Mouse (Mus musculus) ovary, postnatal 10 days (tissue): ENCODE measurements around the gene Magt1.
"Not testable (repeated sequence)": the region's sequence is repeated elsewhere in the genome, so short reads cannot be mapped to it uniquely, and the experiment has no call there.

Experiments
- DNase-seq: peaks from one replicate; pipeline ENCODE4 v3.0.0; 2022; ENCODE audit warnings: low spot score

Magt1 gene

DNA sequence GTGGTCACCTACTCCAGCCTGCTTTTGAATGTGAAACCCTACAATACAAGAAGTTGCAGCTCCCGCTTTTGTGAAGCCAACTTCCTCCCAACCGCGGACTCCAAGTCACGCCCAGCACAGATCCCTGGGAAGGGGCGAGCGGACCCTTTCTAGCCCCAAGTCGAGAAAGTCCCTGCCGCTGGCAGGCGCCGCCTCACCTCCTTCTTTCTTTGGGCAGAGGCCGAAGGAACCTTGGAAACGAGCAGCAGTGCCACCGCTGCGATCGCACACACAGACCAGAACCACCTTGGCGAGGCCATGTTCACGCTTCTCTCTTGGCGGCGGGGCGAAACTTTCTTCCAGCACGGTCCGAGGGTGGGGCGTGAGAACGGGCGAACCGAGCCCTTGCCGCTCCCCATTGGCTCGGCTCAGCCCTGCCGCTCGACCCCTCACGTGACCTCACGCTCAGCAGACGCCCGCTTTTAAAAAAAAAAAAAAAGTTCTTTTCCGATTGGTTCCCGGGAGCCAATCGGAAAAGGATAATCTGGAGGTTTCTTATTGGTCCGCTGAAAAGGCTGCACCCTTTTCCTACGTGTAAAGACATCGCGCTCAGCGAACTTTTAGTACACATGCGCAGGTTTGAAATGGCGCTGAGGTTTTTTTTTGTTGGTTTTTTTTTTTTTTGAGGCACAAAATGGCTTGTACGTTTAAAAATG lies at the start of gene Magt1:
TSS of gene Magt1 (minus strand) at position 442 of the 695 bp plus-strand sequence.
- DNase-seq: peak; percentile 29

DNA sequence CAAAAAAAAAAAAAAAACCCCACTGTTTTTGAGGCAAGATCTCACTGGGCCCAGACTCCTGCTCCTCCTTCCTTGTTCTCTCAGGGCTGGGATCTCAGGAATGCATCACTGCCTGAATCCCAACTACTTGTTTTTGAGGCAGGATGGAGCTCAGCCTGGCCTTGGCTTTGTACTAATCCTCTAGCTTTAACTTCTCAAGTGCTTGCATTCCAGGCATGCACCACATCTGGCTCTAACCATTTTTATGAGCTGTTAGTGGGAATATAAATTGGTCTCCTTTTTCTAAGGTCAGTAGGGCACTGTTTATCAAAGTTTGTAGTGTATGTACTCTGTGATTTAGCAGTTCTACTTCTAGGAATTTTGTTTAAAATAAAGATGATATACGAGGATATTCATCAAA lies 36.5 kb upstream of the Magt1 start:
- no peak for DNase-seq

DNA sequence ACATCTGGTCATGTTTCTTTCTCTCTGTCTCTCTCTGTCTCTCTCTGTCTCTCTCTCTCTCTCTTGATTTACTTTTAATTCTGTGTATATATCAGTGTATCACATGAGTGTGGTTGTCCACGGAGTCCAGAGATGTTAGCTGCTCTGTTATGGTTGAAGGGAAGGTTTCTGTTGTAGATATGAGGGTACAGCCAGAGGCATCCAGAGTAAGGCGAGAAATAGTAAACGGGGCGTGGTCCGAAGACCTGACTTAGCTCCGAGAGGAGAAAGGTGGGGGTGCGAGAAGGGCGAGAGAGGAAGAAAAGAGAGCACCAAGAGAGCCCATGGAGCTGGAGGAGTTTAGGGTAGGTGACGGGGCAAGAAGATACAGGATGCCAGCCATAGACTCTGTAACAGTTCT lies 34.2 kb upstream of the Magt1 start:
- DNase-seq: no peak

DNA sequence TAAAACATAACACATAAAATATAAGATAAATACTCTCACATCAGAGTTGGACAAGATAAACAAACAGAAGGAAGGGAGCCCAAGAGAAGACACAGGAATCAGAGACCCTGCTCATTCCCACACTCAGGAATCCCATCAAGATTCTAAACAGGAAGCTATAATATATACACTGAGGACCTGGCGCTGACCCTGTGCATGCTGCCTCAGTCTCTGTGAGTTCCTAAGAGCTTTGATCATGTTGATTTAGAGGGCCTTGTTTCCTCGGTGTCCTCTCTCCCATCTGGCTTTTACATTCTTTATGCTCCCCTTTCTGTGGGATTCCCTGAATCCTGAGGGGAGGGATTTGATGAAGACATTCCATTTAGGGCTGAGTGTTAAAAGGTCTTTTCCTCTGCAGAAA lies 33.7 kb upstream of the Magt1 start:
- no peak for DNase-seq

DNA sequence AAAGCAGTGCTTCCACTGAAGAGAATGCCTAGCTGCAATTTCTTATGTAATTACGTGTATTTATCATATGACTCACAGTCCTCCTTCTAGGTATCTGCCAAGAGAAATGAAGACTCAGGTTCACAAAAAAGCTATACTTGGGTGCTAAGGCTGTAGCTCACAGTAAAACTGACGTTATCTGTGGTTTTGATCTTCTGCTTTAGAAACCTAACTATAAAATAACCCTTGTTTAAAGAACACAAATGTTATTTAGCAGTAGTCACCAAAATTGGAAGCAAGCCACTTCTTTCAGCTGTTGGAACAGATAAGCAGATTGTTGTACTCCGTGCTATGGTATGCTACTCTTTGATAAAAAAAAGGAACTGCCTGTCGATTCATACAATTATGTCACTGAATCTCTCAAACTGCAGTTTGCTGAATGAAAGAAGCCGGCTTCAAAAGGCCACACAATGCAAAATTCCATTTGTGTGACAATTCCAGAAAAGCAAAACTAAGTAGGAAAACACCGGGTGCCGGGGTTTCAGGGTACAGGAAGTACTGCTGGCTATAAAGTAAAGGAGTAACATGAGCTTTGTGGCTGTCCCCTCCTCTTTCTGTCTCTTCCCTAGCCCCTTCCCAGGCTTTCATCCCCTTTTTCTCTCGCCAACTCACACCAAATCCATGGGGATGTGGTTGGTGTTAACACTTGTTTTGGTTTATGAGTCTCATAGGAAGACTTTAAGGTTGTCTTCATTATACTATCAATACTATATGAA lies 32.3 kb upstream of the Magt1 start:
- no peak for DNase-seq

DNA sequence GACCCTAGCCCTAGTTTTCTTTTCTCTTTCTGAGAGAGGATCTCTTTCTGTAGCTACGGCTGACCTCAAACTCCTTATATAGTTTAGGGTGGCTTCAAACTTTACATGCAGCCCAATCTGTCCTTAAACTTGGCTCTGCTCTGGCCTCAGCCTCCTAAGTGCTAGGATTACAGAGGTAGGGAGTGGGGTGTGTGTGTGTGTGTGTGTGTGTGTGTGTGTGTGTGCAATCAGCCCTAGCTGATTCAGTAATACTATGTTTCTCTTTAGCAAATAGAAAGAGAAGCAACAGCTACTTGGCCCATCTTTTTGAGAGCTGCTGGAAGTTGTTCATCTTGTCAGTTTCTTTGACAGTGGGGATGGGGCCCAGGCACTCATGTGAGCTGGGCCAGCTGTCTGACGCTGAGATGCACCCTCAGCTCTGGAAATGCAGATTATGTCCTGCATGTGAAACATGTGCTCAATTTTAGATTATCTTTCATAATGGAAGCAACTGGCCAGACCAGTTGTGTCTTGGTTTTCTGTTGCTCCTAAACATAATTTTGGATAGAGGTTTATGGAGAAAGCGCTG lies 25.6 kb upstream of the Magt1 start:
- no peak for DNase-seq

DNA sequence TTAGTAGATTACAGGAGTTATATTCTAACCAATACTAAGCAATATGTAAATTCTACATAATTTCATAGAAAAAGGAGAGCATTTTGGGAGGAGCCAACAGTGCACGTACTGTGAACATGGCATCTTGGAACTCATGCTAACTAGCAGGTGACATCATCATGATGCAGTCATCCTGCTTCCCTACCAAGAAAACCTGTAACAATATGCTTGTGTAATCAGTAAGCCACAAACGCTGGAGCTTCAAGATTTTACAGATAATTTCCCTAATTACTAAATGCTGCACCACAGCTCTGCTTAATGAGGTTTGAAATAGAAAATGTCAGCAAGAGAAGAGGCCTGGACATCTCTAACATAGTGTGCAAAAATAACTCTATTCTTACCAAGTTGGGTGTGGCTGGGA lies 24.0 kb upstream of the Magt1 start:
- DNase-seq: no peak

DNA sequence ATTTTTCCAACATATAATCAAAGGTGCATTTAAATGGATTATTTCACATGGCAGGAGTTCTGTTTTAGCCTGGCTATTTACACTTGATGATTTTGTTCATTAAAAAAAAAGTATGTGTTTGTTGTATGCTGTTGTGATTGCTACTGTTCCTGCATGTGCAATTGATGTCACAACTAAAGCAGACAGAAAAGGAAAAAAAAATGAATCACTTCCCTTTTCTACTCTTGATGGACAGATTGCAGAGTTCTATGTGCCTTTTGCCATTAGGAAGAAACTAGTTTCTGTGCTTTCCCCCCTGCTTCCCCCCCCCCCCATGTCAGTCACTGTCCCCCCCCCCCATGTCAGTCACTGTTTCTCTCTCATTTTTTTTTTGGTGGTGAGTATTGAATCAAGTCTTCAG lies 19.4 kb upstream of the Magt1 start:
- no peak for DNase-seq

DNA sequence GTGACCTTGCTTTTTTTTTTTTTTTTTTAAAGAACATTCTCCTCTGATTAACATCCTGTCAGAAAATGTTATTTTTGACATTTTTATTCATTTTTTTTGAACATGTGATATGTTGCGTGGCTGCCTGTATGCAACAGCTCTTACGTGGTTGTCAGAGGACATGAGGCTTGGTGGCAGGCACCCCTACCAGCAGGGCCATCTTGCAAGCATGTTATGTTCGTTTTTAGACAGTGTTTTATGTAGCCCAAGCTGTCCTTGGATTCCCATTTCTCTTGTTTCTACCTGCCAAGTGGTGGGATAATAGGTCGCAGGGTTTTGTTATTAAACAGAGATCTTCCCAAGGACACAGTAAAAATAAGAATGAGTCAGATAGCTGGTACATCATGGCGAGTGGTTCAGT lies 18.5 kb upstream of the Magt1 start:
- DNase-seq: no peak

DNA sequence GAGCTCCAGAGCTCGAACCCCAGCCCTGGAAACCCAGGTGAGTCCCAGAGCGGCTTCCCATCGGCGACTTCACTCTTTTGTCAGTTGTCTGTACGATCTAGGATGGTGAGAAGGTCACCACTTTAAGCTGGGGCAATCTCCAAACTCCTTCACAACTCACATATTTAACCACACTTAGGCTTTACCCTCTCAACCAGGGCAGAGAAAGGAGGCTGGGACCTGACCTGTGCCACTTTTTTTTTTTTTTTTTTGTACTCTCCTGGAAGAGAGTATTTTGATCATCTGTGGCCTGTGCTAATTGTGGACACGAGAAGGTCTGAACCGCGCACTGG lies 15.6 kb upstream of the Magt1 start:
- DNase-seq: no peak

DNA sequence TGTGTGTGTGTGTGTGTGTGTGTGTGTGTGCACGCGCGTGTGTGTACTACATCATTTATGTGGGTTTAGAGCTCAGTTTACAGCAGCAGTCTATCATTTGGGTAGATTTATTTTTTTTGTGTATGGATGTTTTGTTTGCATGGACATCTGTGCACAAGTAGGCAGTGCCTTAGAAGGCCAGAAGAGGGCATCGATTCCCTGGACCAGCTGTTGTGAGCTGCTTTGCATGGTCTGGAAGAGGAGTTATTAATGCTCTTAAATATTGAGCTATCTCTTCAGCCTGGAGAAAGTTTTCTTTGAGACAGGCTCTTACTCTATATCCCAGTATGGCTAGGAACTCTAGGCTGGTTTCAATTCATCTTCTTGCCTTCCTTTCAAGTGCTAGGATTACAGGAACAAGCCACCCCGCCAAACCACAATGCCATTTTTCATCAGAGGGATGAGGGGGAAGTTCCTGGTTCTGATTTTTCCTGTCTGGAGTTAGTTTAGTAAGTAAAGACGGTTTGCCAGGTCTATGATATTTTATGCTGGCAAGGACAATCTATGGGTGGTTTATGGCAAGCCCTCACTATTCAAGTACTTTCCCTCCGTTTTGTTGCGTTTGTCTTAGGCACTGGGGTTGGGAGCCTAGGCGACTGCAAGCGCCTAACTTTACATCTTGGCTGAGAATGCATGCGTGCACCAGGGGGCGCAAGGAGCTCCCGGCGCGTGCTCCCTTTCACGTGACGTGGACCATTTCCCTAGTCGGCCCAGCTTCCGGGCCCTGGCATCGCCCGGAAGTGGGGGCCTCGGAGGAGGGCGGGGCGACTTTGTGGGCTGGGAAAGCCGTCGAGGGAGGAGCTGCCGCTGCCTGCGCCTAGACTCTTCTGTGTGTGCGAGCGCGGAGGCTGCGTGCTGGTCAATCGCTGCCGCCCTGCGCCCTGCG lies 15.0 kb upstream of the Magt1 start, which contains the start of gene Atp7a:
TSS of gene Atp7a (plus strand) at position 859 of the 925 bp plus-strand sequence.
- peak; percentile 54 for DNase-seq

DNA sequence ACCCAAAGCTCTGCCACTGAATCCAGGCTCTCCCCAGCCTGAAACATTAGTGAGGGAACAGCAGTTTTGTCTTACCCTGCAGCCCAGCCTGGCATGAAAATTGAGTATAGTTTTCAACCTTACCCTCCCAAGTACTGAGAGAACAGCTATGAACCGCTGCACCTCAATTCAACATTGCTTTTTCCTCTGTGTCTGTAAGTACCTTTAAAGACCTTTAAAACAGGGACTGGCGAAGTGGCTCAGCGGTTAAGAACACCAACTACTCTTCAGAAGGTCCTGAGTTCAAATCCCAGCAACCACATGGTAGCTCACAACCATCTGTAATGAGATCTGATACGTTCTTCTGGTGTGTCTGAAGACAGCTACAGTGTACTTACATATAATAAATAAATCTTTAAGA lies 5.8 kb upstream of the Magt1 start:
- DNase-seq: no peak

DNA sequence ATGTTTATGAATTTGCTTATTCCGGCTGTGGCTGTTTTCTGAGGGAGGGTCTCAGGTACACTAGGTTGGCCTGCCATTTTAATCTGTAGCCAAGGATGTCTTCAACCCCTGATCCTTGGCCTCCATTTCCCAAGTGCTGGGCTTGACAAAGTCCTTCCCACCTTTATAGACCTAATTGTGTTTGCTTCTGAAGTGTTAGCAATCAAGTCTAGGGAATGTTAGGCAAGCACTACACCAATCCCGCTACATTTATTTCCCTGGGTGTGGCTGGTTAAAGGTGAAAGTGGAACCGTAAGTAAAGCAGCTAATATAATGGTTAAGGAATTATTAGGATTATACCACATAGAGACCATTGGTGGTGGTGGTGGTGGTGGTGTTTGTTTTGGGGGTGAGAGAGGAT lies 5.4 kb upstream of the Magt1 start:
- no peak for DNase-seq

DNA sequence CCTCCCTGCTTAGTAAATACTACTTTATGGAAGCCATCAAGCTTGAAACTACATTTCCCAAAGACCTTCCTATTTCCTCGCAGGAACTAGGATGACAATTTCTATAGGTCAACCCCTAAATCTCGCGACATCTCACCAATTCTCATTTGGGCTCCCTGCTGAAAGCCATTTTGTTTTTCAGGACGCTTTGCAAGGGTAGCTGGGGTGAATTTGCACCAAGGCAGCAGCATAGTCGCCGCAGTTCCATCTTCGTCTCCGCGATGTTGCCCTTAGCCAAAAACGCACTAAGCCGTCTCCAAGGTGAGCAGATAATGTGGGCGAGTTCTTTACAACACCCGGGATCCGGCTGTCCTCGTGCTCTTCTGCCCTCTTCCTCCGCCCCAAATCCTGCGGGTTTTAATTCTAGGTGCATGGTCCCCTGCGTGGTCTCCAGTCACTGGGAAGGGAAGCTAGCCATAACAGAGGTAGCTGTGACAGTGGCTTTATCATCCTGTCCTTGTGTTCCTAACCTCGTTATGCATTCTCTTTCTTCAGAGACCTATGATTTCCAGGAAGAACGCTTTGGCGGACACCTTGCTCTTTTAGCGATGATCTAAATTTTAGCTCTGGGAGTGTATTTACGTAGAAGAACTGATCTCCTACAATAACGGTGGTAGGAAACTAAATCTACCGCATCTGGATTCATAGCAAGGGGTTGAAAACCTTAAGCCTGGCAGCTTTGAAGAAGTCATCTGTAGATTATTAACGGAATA lies 4.0 kb upstream of the Magt1 start, which contains the start of gene Cox7b:
TSS of gene Cox7b (plus strand) at position 130 of the 752 bp plus-strand sequence.
- DNase-seq: peak; percentile 38

DNA sequence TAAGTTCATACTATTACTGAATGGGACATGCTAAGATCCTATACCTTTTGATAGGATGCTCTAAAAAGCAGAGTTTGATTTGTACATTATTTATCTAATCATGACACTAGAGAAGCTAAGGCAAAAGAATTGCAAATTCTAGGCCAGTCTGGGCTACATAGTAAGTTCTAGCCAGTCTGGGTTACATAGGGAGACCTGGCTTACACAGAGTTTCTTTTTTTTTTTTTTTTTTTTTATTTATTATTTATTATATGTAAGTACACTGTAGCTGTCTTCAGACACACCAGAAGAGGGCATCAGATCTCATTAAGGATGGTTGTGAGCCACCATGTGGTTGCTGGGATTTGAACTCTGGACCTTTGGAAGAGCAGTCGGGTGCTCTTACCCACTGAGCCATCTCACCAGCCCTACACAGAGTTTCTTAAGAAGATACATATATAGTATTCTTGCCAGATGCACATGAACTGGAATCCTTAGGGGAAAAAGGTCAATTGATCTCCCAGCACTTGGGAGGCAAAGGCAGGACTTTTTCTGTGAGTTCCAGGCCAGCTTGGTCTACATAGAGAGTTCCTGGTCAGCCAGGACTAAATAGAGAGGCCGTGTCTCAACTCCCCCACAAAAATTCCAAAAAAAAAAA lies 3.2 kb upstream of the Magt1 start:
- not testable (repeated sequence) for DNase-seq

DNA sequence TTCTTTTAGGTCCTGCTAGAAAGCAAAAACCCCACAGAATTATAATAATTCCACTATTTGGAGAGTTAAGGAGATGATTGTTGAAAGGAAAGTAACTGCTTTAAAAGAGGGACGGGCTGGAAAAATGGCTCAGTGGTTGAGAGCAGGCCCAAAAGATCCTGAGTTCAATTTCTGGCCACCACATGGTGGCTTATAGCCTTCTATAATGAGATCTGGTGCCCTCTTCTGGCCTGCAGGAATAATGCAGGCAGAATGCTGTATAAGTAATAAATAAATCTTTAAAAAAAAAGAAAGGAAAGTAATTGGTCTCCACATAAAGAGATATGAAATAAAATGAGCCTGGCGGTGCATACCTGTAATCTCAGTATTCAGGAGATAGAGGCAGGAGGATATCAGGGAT lies 1.5 kb upstream of the Magt1 start:
- DNase-seq: no peak

DNA sequence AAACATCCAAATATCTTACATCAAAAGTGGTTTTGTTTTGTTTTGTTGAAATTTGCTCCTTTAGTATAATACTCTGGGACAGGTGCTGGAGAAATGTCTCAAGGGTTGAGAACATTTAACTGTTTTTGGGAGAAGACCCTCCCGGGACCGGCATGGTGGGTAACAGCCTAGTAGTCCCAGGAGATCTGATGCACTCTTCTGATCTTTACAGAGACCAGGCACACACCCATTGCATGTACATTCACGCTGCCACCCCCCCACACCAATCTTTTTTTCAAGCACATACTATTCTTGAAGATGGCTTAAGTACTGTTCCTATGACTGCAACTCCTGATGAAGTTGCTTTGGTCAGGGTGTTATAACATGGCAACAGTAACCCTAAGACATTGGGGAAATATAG lies 853 bp upstream of the Magt1 start:
- no peak for DNase-seq

DNA sequence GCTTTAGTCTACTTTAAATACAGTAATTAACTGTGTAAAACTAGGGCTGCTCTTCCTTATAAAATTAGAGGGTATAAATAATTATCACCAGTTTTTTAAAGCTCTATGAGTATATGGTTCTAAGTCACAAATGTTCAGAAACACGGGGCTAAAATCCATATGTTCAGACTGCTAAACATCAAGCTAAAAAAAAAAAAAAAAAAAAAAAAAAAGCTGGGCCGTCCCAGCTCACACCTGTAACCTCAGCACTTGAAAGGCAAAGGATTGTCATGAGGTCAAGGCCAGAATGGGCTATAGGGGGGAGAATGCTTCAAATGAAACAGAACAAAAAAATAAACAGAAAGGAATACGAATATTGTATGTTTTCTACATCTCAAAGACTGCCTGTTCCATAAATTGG lies 944 bp downstream of the Magt1 start:
- DNase-seq: no peak

DNA sequence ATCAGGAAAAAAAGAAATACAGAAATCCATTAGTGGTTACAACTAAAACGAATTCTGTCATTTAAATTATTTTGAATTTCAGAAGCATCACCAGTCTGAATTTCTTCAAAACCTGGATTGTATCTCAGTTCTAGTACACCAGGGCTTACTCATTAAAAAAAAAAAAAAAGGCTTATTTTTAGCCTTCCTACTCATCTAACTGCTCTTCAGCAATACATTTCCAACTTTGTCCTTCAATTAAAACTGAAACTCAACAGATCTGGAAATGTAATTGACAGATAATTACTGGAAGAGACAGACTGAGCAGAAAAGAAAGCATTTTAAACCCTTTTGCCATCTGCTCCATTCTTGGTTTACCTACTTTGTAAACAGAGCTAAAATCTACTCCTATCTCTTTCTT lies 10.1 kb downstream of the Magt1 start:
- DNase-seq: no peak

DNA sequence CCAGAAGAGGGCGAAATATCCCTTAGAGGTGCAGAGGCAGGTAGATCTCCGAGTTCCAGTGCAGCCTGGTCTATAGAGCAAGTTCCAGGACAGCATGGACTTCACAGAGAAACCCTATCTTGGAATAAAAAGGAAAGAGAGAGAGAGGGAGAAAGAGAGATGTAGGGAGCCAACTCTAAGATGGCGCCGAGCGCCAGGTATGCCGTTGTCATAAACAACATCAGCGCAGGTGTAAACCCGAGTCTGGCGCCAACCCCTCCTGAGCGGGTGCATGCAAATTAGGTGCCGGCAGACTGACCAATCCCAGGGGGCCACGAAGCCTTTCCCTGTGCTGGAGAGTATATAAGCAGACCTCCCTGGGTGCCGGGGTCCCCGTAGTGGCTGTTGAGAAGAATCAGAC lies 54.6 kb downstream of the Magt1 start:
- DNase-seq: not testable (repeated sequence)

DNA sequence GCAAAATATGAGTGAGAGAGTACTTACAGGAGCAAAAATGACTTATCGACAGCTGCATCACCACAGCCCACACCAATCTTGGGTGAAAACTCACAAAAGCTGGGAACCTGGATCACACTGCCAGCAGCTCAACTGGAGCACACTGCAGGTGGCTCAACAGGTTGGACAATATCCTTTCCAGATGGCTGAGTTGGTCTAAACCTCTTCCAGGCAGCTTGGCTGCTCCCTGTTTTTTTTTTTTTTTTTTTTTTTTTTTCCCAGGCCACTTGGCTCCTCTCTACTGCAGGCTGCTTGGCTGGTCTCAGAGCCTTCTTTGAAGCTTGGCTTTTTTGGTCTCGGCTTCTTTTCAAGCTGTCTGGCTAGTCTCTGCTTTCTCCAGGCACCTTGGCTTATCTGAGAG lies 57.7 kb downstream of the Magt1 start:
- DNase-seq: no peak
